In genomic region chr2:127453764-127454163, GRCm38 (mm10) we compare ENCODE assay signal across 9 mouse cellular contexts. TPM values are rescaled to one million over a fixed set of nuclear protein-coding genes. Genes with fewer than 3 reads are reported as not detected.
A peak's percentile ranks its signal among the peaks of the same experiment; 100 is the strongest.
DNase-seq lines count a peak whose midpoint lies in the region; ATAC-seq and TF ChIP-seq lines count a peak whose summit lies in the region.
"Had no signal": no experiment of that assay in that cellular context is flagged by ENCODE, and none has a peak within 500 bp of the region (broad histone marks: within the 10 kb centered on the region; RNA-seq: fewer than 3 reads in every experiment).

No protein-coding gene starts in this region.

- DNase-seq in 3T3-L1 (ENCODE audit: low read depth, low spot score): peak; percentile 95
- DNase-seq in c-Kit-positive CD71-negative TER-119-negative erythroid progenitor cells, embryonic 14.5 days (ENCODE audit: low read depth): peak; percentile 61
- DNase-seq in forelimb bud, embryonic 11.5 days (ENCODE audit: low read depth, low spot score): peak; percentile 67
- peak; percentile 90 for DNase-seq in kidney, adult 9 months
- DNase-seq in liver, postnatal 0 days: peak; percentile 81
- DNase-seq in retina, postnatal 1 day: peak; percentile 85
- peak; percentile 74 for DNase-seq in urinary bladder, postnatal 14 days (ENCODE audit: low spot score)

- H3K4me1 ChIP-seq in E14TG2a.4 (replicated peaks; ENCODE audit: low read depth, low read length): peaks cover 16% of the 10 kb centered on the region
- H3K4me1 ChIP-seq in liver, postnatal 0 days (ENCODE audit: insufficient read depth): peaks cover 11% of the 10 kb centered on the region

- no peaks in the 10 kb centered on the region for H3K9me3 ChIP-seq in E14TG2a.4 (ENCODE audit: low read length)
- H3K9me3 ChIP-seq in liver, postnatal 0 days (ENCODE audit: low read length): no peaks in the 10 kb centered on the region
- H3K9me3 ChIP-seq: limb, embryonic 12.5 days had no signal

- 5% methylated on average over 5 of the region's 5 CpGs for WGBS in liver, postnatal 0 days (ENCODE audit: insufficient replicate concordance)

- H3K4me3 ChIP-seq in E14TG2a.4 (replicated peaks; ENCODE audit: low read length): no peak overlapping the region
- no peak overlapping the region for H3K4me3 ChIP-seq in liver, postnatal 0 days (ENCODE audit: low read depth, low read length)
- H3K4me3 ChIP-seq: limb, embryonic 12.5 days had no signal

- no peak overlapping the region for H3K9ac ChIP-seq in liver, postnatal 0 days (replicated peaks)
- H3K9ac ChIP-seq: limb, embryonic 12.5 days had no signal

- peaks cover 35% of the 10 kb centered on the region for H3K27me3 ChIP-seq in E14TG2a.4 (ENCODE audit: insufficient read depth, low read length)
- 0 out of 2 replicates have a peak, but pooled peaks cover 2% of the 10 kb centered on the region for H3K27me3 ChIP-seq in liver, postnatal 0 days (ENCODE audit: insufficient read depth, low read length)

- peak; percentile 70 for ATAC-seq in liver, postnatal 0 days

- TF ChIP-seq EP300 in liver, postnatal 0 days (IDR thresholded peaks at IDR 0.05; ENCODE audit: low read depth): no peak

- no peaks in the 10 kb centered on the region for H3K36me3 ChIP-seq in E14TG2a.4 (ENCODE audit: insufficient read depth, low read length)
- no peaks in the 10 kb centered on the region for H3K36me3 ChIP-seq in liver, postnatal 0 days (replicated peaks; ENCODE audit: insufficient read depth, low read length)
- H3K36me3 ChIP-seq: limb, embryonic 12.5 days had no signal

- TF ChIP-seq CTCF in E14TG2a.4 (conservative IDR thresholded peaks at IDR 0.05; ENCODE audit: low read length): peak; percentile 95
- peak; percentile 97 for TF ChIP-seq CTCF in liver, postnatal 0 days (IDR thresholded peaks at IDR 0.05; ENCODE audit: low read depth)

- H3K27ac ChIP-seq in liver, postnatal 0 days (ENCODE audit: low read depth): no peak overlapping the region
- H3K27ac ChIP-seq: limb, embryonic 12.5 days had no signal

- H3K4me2 ChIP-seq in liver, postnatal 0 days (ENCODE audit: low read depth, low read length): no peak overlapping the region
- H3K4me2 ChIP-seq: limb, embryonic 12.5 days had no signal

RNA-seq across cellular contexts. Expression of gene Fahd2a, which starts 9.4 kb away (rescaled TPM):
- 14.7 and 16.9 TPM in 2 replicates for polyA plus RNA-seq in liver, postnatal 0 days (2015; fragmentation: Nextera tagmentation; extraction: Ambion mirVana)

RNA-seq across cellular contexts. Expression of gene Gpat2, which starts 28.8 kb away (rescaled TPM):
- 0.46 and 0.51 TPM in 2 replicates for polyA plus RNA-seq in liver, postnatal 0 days (2015; fragmentation: Nextera tagmentation; extraction: Ambion mirVana)
